Mouse (Mus musculus) layer of hippocampus, adult 11-12 months (tissue): Measurements from ENCODE around the gene Olfr1082.
"Not testable (repeated sequence)": the region's sequence is repeated elsewhere in the genome, so short reads cannot be mapped to it uniquely, and the experiment has no call there.

Experiments
- DNase-seq: peaks from one replicate; pipeline ENCODE4 v3.0.0; 2022; ENCODE audit warnings: low spot score

The Olfr1082 gene

DNA sequence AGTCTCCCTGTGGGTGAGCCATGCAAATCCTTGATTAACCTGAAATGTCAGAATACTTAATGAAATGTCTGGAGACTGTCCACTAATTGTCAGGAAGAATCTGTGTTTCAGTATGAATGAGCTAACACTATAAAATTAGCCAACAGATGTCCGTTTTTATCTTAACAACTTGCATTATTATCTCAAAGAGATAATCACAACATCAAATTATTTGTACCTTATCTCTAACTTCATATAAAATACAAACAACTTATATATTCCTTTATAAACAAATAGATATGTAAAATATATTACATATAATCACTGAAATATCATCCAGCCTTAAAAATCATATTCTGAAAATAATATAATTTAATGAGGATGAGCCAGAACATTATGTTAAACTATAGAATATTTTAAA lies at the start of gene Olfr1082:
Olfr1082 (minus strand) TSS at position 101 of the 400 bp plus-strand sequence.
- not testable (repeated sequence) for DNase-seq

DNA sequence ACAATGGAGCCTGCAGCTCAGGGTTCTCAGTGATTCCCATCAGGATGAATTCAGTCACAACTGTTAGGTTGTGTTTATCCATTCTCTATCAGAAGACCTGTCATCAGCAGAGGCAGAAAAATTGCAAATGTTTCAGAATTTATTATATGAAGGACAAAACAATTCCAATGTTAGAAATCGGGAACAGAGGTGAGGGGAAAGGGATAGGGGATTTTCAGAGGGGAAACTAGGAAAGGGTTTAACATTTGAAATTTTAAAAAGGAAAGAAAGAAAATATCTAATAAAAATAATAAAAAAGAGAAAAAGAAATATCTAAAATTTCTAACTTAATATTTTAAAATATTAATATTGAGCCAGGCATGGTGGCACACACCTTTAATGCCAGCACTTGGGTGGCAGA lies 40.9 kb upstream of the Olfr1082 start, which contains the start of gene Olfr1084:
Olfr1084 (minus strand) TSS at position 101 of the 400 bp plus-strand sequence.
- not testable (repeated sequence) for DNase-seq

DNA sequence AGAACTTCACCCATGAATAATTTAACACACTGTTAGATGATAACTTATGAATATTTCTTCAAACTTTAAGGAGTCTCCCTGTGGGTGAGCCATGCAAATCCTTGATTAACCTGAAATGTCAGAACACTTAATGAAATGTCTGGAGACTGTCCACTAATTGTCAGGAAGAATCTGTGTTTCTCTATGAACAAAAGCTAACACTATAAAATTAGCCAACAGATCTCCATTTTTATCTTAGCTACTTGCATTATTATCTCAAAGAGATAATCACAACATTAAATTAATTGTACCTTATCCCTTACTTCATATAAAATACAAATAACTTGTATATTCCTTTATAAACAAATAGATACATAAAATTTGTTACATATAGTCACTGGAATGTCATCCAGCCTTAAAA lies 40.6 kb downstream of the Olfr1082 start, which contains the start of gene Olfr1080:
Olfr1080 (minus strand) TSS at position 101 of the 400 bp plus-strand sequence.
- not testable (repeated sequence) for DNase-seq
